Mouse (Mus musculus): Measurements from ENCODE around the gene Gm20388.

- TF ChIP-seq HCFC1 (IDR thresholded peaks at IDR 0.05; ENCODE audit: borderline replicate concordance, insufficient read depth, low read length) (no peak), MAFK (IDR thresholded peaks at IDR 0.05; ENCODE audit: insufficient read depth, low read depth, low read length) (no peak)
Measured at GRCm38 (mm10) chr8:119912643-119913042, 2.0 kb downstream of the Gm20388 start.
